Mouse (Mus musculus) CH12.LX (cell line): ENCODE measurements around the gene Acbd4. TPM values are rescaled to one million over a fixed set of nuclear protein-coding genes. Genes with fewer than 3 reads are reported as not detected.

ENCODE experiments used
- DNase-seq: peaks from one replicate; pipeline ENCODE4 v3.0.0-alpha.2; 2013; ENCODE audit errors: extremely low read depth
- H3K27ac ChIP-seq: 2 replicates; pipeline ENCODE4 v1.5.1; 2012; ENCODE audit warnings: low read depth, mild to moderate bottlenecking, control low read depth, moderate library complexity; ENCODE audit not compliant: insufficient read depth
- H3K27me3 ChIP-seq: replicated peaks from 2 replicates; pipeline ENCODE3; 2012; ENCODE audit warnings: inconsistent platforms
- H3K36me3 ChIP-seq, 2 experiments: replicated peaks in 1 of 2; 2 replicates each; pipeline versions ENCODE3 to v1.6.1; 2012; ENCODE audit warnings: inconsistent platforms in 1 of 2, low read length in 1 of 2, mild to moderate bottlenecking in 1 of 2, mixed read lengths in 1 of 2, moderate library complexity in 1 of 2; ENCODE audit not compliant: control insufficient read depth in 1 of 2, insufficient read depth in 1 of 2
- H3K4me1 ChIP-seq, 2 experiments: 2 replicates each; pipeline ENCODE4 v1.6.1; 2012; ENCODE audit warnings: inconsistent platforms in 1 of 2, moderate library complexity in 1 of 2; ENCODE audit not compliant: insufficient read depth in 2 of 2, control insufficient read depth in 1 of 2
- H3K4me2 ChIP-seq: 2 replicates; pipeline ENCODE4 v1.6.1; 2012; ENCODE audit warnings: low read depth, mild to moderate bottlenecking, control low read depth; ENCODE audit not compliant: poor library complexity, insufficient read depth, severe bottlenecking
- H3K4me3 ChIP-seq, 3 experiments: fragments of 150-350 bp in 1 of 3; sonication (generic) in 1 of 3; replicated peaks in 1 of 3; 2 replicates each; pipeline versions ENCODE3 to v1.5.1; 2011 to 2012; ENCODE audit warnings: low read depth in 2 of 3, low read length in 2 of 3, mild to moderate bottlenecking in 2 of 3, moderate library complexity in 2 of 3, control low read depth in 1 of 3, improper control_type of control experiment in 1 of 3, inconsistent platforms in 1 of 3, mixed read lengths in 1 of 3; ENCODE audit not compliant: poor library complexity in 1 of 3
- H3K79me2 ChIP-seq: replicated peaks from 2 replicates; pipeline ENCODE4 v1.6.1; 2012; ENCODE audit warnings: mild to moderate bottlenecking, moderate library complexity; ENCODE audit not compliant: control insufficient read depth, poor library complexity, insufficient read depth, severe bottlenecking; ENCODE audit errors: extremely low read depth
- H3K9ac ChIP-seq: 2 replicates; pipeline ENCODE4 v1.6.1; 2012; ENCODE audit warnings: low read depth, mild to moderate bottlenecking, control low read depth, moderate library complexity; ENCODE audit not compliant: insufficient read depth
- H3K9me3 ChIP-seq: replicated peaks from 2 replicates; pipeline ENCODE3; 2012; ENCODE audit warnings: low read length, inconsistent platforms, mixed read lengths
- CHD1 ChIP-seq: IDR thresholded peaks from 2 replicates; pipeline ENCODE4 v1.6.1; 2012; ENCODE audit warnings: low read depth, low read length, improper control_type of control experiment, inconsistent platforms
- CHD2 ChIP-seq: IDR thresholded peaks from 2 replicates; pipeline ENCODE4 v1.6.1; 2011; ENCODE audit warnings: low read length, improper control_type of control experiment
- CTCF ChIP-seq, 2 experiments: IDR thresholded peaks in 1 of 2; conservative IDR thresholded peaks in 1 of 2; 2 replicates each; pipeline ENCODE4 v1.5.1; 2011 to 2012; ENCODE audit warnings: low read depth in 2 of 2, low read length in 2 of 2, improper control_type of control experiment in 1 of 2, inconsistent platforms in 1 of 2, mild to moderate bottlenecking in 1 of 2, moderate library complexity in 1 of 2
- E2F4 ChIP-seq: IDR thresholded peaks from 2 replicates; pipeline ENCODE4 v1.6.1; 2011; ENCODE audit warnings: low read depth, low read length, improper control_type of control experiment; ENCODE audit not compliant: insufficient replicate concordance
- ELF1 ChIP-seq: IDR thresholded peaks from 2 replicates; pipeline ENCODE4 v1.6.1; 2014; ENCODE audit warnings: low read depth, mild to moderate bottlenecking, inconsistent platforms, low read length, improper control_type of control experiment
- EP300 ChIP-seq: IDR thresholded peaks from 2 replicates; pipeline ENCODE4 v1.6.1; 2011; ENCODE audit warnings: low read length, improper control_type of control experiment
- IRF4 ChIP-seq: IDR thresholded peaks from 2 replicates; pipeline ENCODE4 v1.6.1; 2014; ENCODE audit warnings: low read depth, mild to moderate bottlenecking, inconsistent platforms, low read length, improper control_type of control experiment
- JUND ChIP-seq: conservative IDR thresholded peaks from 2 replicates; pipeline ENCODE4 v1.6.1; 2011; ENCODE audit warnings: low read depth, low read length, improper control_type of control experiment
- MAX ChIP-seq: IDR thresholded peaks from 2 replicates; pipeline ENCODE4 v1.6.1; 2011; ENCODE audit warnings: low read length, improper control_type of control experiment
- MAZ ChIP-seq: IDR thresholded peaks from 2 replicates; pipeline ENCODE4 v1.6.1; 2012; ENCODE audit warnings: low read depth, mild to moderate bottlenecking, inconsistent platforms, low read length, improper control_type of control experiment, moderate library complexity
- MEF2A ChIP-seq: IDR thresholded peaks from 2 replicates; pipeline ENCODE4 v1.6.1; 2014; ENCODE audit warnings: low read depth, mild to moderate bottlenecking, inconsistent platforms, low read length, improper control_type of control experiment, borderline replicate concordance
- MXI1 ChIP-seq: IDR thresholded peaks from 2 replicates; pipeline ENCODE4 v1.6.1; 2011; ENCODE audit warnings: mild to moderate bottlenecking, low read depth, low read length, improper control_type of control experiment
- MYC ChIP-seq: IDR thresholded peaks from 2 replicates; pipeline ENCODE4 v1.6.1; 2011; ENCODE audit warnings: low read depth, mild to moderate bottlenecking, improper control_type of control experiment, low read length
- NELFE ChIP-seq: IDR thresholded peaks from 2 replicates; pipeline ENCODE4 v1.6.1; 2011; ENCODE audit warnings: low read depth, low read length, improper control_type of control experiment
- PAX5 ChIP-seq: IDR thresholded peaks from 2 replicates; pipeline ENCODE4 v1.6.1; 2012; ENCODE audit warnings: low read length, inconsistent platforms, mixed read lengths
- POLR2A ChIP-seq: IDR thresholded peaks from 2 replicates; pipeline ENCODE4 v1.6.1; 2011; ENCODE audit warnings: low read depth, mild to moderate bottlenecking, improper control_type of control experiment, low read length
- POLR2AphosphoS2 ChIP-seq: IDR thresholded peaks from 2 replicates; pipeline ENCODE4 v1.6.1; 2011; ENCODE audit warnings: low read depth, low read length, improper control_type of control experiment
- RAD21 ChIP-seq: IDR thresholded peaks from 2 replicates; pipeline ENCODE4 v1.6.1; 2011; ENCODE audit warnings: low read depth, mild to moderate bottlenecking, low read length, improper control_type of control experiment, moderate library complexity
- RCOR1 ChIP-seq: conservative IDR thresholded peaks from 2 replicates; pipeline ENCODE4 v1.6.1; 2012; ENCODE audit warnings: low read depth, mild to moderate bottlenecking, inconsistent platforms, low read length, improper control_type of control experiment
- SIN3A ChIP-seq: IDR thresholded peaks from 2 replicates; pipeline ENCODE4 v1.6.1; 2012; ENCODE audit warnings: low read length, improper control_type of control experiment, inconsistent platforms
- SMC3 ChIP-seq: IDR thresholded peaks from 2 replicates; pipeline ENCODE4 v1.6.1; 2011; ENCODE audit warnings: low read depth, low read length, improper control_type of control experiment
- TBP ChIP-seq: conservative IDR thresholded peaks from 2 replicates; pipeline ENCODE4 v1.6.1; 2011; ENCODE audit warnings: low read depth, low read length, improper control_type of control experiment
- USF1 ChIP-seq: IDR thresholded peaks from 2 replicates; pipeline ENCODE4 v1.6.1; 2014; ENCODE audit warnings: low read depth, mild to moderate bottlenecking, inconsistent platforms, low read length, improper control_type of control experiment
- USF2 ChIP-seq: conservative IDR thresholded peaks from 2 replicates; pipeline ENCODE4 v1.6.1; 2011; ENCODE audit warnings: low read depth, low read length, improper control_type of control experiment
- ZC3H11A ChIP-seq: IDR thresholded peaks from 2 replicates; pipeline ENCODE4 v1.6.1; 2012; ENCODE audit warnings: low read depth, mild to moderate bottlenecking, inconsistent platforms, low read length, improper control_type of control experiment
- ZKSCAN1 ChIP-seq: IDR thresholded peaks from 2 replicates; pipeline ENCODE4 v1.6.1; 2012; ENCODE audit warnings: low read depth, inconsistent platforms, low read length, improper control_type of control experiment, borderline replicate concordance
- ZMIZ1 ChIP-seq: IDR thresholded peaks from 2 replicates; pipeline ENCODE4 v1.6.1; 2012; ENCODE audit warnings: low read depth, mild to moderate bottlenecking, inconsistent platforms, low read length, improper control_type of control experiment
- ZNF384 ChIP-seq: IDR thresholded peaks from 2 replicates; pipeline ENCODE4 v1.6.1; 2012; ENCODE audit warnings: low read depth, low read length, improper control_type of control experiment, inconsistent platforms
- dilution Hi-C: fragments of 300-500 bp; cut with MboI; formaldehyde crosslinking; loops from 2 replicates; pipeline ENCODE4 v1.14.3; 2020; ENCODE audit warnings: low sequenced_read_pairs; ENCODE audit not compliant: extremely low pct_unique_long_range_greater_than_20kb, extremely low pct_ligation_motif_present
- in situ Hi-C: fragments of 300-500 bp; cut with MboI; formaldehyde crosslinking; loops from 3 replicates; pipeline ENCODE4 v1.14.3; 2019; ENCODE audit warnings: low sequenced_read_pairs, low pct_ligation_motif_present, low pct_unique_long_range_greater_than_20kb, mixed read lengths
- polyA plus RNA-seq: library from polyadenylated mRNA; unstranded; fragments of >175 nt; gene quantifications from 2 replicates; pipeline ENCODE4 v1.2.1, GENCODE M21; 2012; ENCODE audit warnings: low read depth; ENCODE audit not compliant: insufficient read length
- total RNA-seq, 2 experiments: library from RNA; depleted of rRNA; stranded (reverse); fragments of 300-350 nt in 1 of 2; fragments of >200 nt in 1 of 2; gene quantifications; 2 replicates each; pipeline ENCODE4 v1.2.3; 2012 to 2014

Acbd4 gene
- total and polyA plus RNA-seq, 3 experiments: 51.4 to 68.4 (median 62.6) TPM

DNA sequence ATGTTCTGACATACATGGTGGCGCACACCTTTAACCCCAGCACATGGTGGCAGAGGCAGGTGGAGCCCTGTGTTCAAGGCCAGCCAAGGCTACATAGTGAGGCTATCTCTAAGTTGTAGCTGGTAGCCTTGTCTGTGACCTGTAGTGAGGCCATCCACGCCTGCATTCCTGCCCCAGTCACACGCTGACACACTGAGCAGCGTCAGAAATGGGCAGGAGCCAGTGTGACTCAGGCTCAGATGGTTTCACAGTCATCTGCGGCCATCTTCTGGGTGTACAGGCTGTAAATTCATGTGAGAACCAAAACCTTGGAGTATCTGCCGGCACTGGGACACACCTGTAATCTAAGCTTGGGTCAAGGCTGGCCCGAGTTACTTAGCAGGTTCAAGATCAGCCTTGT, 44.8 kb upstream of the Acbd4 start:
- Histone ChIP-seq H3K27ac (no peak overlapping the region), H3K4me3 (no peak overlapping the region), H3K9me3 (no peaks in the 10 kb centered on the region), H3K4me1 (peaks cover 0 to 40% of the 10 kb centered on the region in 2 experiments; a peak in 2 of 4 replicates), H3K27me3 (no peaks in the 10 kb centered on the region), H3K4me2 (no peak overlapping the region), H3K79me2 (no peaks in the 10 kb centered on the region; the same call in 1 of the 2 replicates), H3K9ac (no peak overlapping the region), H3K36me3 (peaks cover 81 to 93% of the 10 kb centered on the region in 2 experiments)
- in situ Hi-C loops (no loop called here), dilution Hi-C loops (no loop called here)
- TF ChIP-seq MAX (no peak), USF2 (no peak), MEF2A (no peak), USF1 (no peak), E2F4 (no peak), POLR2A (no peak), CTCF (conservative IDR thresholded peaks at IDR 0.05 in 1 of 2, IDR thresholded peaks at IDR 0.05 in 1 of 2; ENCODE audit: low read depth in 2 of 2, low read length in 2 of 2) (no peak), SIN3A (no peak), POLR2AphosphoS2 (no peak), RCOR1 (no peak), ZC3H11A (no peak), IRF4 (no peak), CHD2 (no peak), ELF1 (no peak), TBP (no peak), ZKSCAN1 (no peak), MAZ (no peak)
- DNase-seq: no peak

DNA sequence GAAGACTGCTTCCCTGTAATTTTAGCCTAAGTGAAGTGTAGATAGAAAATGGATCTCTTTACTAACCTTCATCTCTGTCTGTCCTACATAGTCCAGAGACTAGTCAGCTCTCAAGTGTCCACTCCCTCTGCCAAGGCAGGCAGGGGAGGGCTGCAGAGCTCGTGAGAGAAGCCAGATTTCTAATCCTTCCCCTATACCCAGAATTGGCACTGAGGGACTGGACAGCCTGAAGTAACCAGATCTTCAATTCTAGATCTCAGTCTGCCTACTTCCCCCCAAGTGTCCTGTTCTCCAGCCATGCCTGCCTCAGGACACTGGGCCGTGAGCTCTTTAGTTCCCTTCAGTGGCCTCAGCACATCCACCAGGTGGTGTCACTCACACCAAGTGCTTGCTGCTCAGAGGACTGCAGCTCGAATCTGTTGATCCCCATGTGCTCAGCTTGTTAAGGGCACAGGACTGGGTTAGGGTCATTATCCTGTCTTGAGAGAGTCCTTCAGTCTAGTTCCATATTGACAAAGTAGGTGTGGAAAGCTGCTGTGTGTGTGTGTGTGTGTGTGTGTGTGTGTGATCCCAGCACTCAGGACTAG, 42.9 kb upstream of the Acbd4 start:
- Histone ChIP-seq H3K4me2 (no peak overlapping the region), H3K4me1 (peaks cover 0 to 23% of the 10 kb centered on the region in 2 experiments; a peak in 2 of 4 replicates), H3K4me3 (no peak overlapping the region), H3K36me3 (peaks cover 76 to 92% of the 10 kb centered on the region in 2 experiments), H3K79me2 (no peaks in the 10 kb centered on the region; the same call in 1 of the 2 replicates), H3K9ac (no peak overlapping the region), H3K9me3 (no peaks in the 10 kb centered on the region), H3K27me3 (no peaks in the 10 kb centered on the region), H3K27ac (no peak overlapping the region)
- no peak for DNase-seq
- in situ Hi-C loops: no loop called here
- dilution Hi-C loops: no loop called here
- TF ChIP-seq PAX5 (no peak), ZNF384 (no peak), MXI1 (no peak), JUND (no peak), CTCF (conservative IDR thresholded peaks at IDR 0.05 in 1 of 2, IDR thresholded peaks at IDR 0.05 in 1 of 2; ENCODE audit: low read depth in 2 of 2, low read length in 2 of 2) (peak; percentile 6 to 55; a peak in 2 of 4 replicates), EP300 (no peak), SMC3 (peak; percentile 52), CHD2 (no peak), RAD21 (peak; percentile 31), MYC (0 out of 2 replicates have a peak, but pooled peaks have one; percentile 27), NELFE (no peak), ELF1 (no peak), ZMIZ1 (no peak), CHD1 (no peak), USF2 (no peak), POLR2A (0 out of 2 replicates have a peak, but pooled peaks have one; percentile 17), TBP (no peak)
